Mouse (Mus musculus) splenic B cell, adult 2 months (primary cell): Measurements from ENCODE around the gene Adamtsl5.

Source experiments
- DNase-seq: peaks from one replicate; pipeline ENCODE4 v3.0.0-alpha.2; 2011; ENCODE audit warnings: low read depth, low spot score
- H3K27me3 ChIP-seq: 2 replicates; pipeline ENCODE4 v1.6.1; 2012; ENCODE audit warnings: mild to moderate bottlenecking, low read length, moderate library complexity, mixed read lengths; ENCODE audit not compliant: control insufficient read depth, poor library complexity, insufficient read depth, severe bottlenecking
- H3K36me3 ChIP-seq: 2 replicates; pipeline ENCODE4 v1.6.1; 2012; ENCODE audit warnings: mild to moderate bottlenecking, low read length, moderate library complexity, mixed read lengths; ENCODE audit not compliant: control insufficient read depth, poor library complexity, insufficient read depth, severe bottlenecking

The Adamtsl5 gene

DNA sequence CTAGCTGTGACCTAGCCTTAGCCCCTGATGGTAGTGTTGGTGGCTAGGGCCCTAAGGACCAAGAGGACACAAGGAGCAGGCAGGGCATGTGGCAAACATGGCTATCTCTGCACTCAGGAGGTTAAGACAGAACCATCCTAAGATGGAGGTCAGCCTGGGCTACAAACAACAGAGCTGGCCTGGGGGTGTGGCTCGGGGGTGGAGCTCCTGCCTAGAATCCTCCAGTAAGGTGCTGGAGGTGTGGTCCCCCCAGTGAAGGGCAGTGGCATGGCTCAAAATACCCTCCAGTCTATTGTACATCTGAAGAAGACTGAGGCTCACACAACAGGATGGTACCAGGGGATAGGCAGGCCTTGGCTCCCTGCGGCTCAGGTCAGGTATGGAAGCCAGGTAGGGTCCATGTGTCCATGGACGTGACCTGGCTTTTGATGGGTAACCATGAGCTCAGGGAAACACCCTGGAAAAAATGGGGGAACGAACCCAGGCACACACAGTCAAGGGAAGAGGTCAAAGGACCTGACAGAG lies 36.0 kb upstream of the Adamtsl5 start:
- no peaks in the 10 kb centered on the region for H3K27me3 ChIP-seq
- DNase-seq: no peak
- H3K36me3 ChIP-seq: peaks cover 5% of the 10 kb centered on the region; the same call in 1 of the 2 replicates

GRCm38 (mm10) chr10:80383431-80383830 lies 35.2 kb upstream of the Adamtsl5 start:
- no peaks in the 10 kb centered on the region for H3K27me3 ChIP-seq
- H3K36me3 ChIP-seq: peaks cover 5% of the 10 kb centered on the region; the same call in 1 of the 2 replicates
- DNase-seq: no peak

- no peak for DNase-seq
- Histone ChIP-seq H3K27me3 (no peaks in the 10 kb centered on the region), H3K36me3 (peaks cover 5% of the 10 kb centered on the region; the same call in 1 of the 2 replicates)
These were observed 34.6 kb upstream of the Adamtsl5 start for GRCm38 (mm10) chr10:80382641-80383365.

GRCm38 (mm10) chr10:80377716-80378115 lies 29.5 kb upstream of the Adamtsl5 start:
- no peaks in the 10 kb centered on the region for H3K27me3 ChIP-seq
- DNase-seq: peak; percentile 56
- H3K36me3 ChIP-seq: peaks cover 5% of the 10 kb centered on the region; the same call in 1 of the 2 replicates

DNA sequence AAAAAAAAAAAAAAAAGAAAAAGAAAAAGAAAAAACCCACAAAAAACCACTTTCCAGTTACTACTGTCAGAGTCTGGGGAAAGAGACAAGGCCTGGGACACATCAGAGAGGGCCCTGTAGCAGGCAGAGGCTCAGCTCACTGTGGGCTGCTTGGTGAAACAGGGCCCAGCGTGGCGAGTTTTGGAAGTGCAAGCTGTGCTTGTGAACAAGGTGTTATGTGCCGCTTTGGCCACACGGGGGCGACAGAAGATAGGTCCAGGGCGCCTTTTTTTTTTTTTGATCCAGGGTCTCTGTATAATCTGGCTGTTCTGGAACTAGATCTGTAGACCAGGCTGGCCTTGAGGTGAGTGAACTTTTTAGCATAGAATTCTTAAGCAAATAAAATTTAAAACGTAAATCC lies 27.9 kb upstream of the Adamtsl5 start:
- Histone ChIP-seq H3K27me3 (no peaks in the 10 kb centered on the region), H3K36me3 (no peaks in the 10 kb centered on the region)
- peak; percentile 96 for DNase-seq

DNA sequence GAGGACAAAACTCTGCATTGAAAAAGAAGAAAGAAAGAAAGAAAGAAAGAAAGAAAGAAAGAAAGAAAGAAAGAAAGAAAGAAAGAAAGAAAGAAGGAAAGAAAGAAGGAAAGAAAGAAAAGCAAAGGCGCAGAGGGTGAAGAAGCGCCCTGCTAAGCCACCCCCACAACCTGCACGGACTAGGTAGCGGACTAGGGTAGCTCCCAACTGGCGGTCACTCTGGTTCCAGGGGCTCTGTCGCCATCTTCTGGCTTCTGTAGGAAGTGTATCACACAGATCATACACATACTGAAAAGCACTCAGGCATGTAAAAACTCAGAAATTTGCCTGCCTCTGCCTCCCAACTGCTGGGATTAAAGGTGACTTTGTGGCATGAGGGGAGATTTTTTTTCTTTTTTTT lies 25.9 kb upstream of the Adamtsl5 start:
- no peaks in the 10 kb centered on the region for H3K36me3 ChIP-seq
- peak; percentile 73 for DNase-seq
- no peaks in the 10 kb centered on the region for H3K27me3 ChIP-seq

GRCm38 (mm10) chr10:80372706-80373105 lies 24.5 kb upstream of the Adamtsl5 start:
- DNase-seq: no peak
- no peaks in the 10 kb centered on the region for H3K36me3 ChIP-seq
- no peaks in the 10 kb centered on the region for H3K27me3 ChIP-seq

DNA sequence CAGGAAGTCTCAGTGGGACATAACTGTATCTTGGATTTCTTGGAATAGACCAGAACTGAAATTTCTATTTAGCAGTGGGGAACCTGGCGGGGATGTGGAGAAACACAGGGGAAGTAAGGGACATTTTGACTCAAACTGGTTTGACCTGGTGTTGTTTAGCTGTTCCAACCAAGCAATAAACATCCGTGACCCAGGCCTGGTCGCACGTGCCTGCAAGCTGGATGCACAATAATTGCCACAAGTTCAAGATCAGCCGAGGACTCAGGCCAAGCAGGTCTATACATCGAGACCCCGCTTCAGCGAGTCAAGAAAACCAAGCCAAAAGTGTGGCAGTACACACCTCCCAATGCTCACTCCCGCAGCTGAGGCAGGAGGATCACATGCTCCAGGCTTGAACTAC lies 23.8 kb upstream of the Adamtsl5 start:
- no peaks in the 10 kb centered on the region for H3K36me3 ChIP-seq

GRCm38 (mm10) chr10:80371411-80371966 lies 23.3 kb upstream of the Adamtsl5 start:
- H3K36me3 ChIP-seq: no peaks in the 10 kb centered on the region
- no peaks in the 10 kb centered on the region for H3K27me3 ChIP-seq
- peak; percentile 90 for DNase-seq

More for the DNA sequence above, 23.8 kb upstream of the Adamtsl5 start:
- no peaks in the 10 kb centered on the region for H3K27me3 ChIP-seq
- DNase-seq: no peak

- DNase-seq: peak; percentile 60
These were observed 22.0 kb upstream of the Adamtsl5 start for GRCm38 (mm10) chr10:80369995-80370747.

GRCm38 (mm10) chr10:80368392-80368791 lies 20.2 kb upstream of the Adamtsl5 start:
- no peak for DNase-seq
- H3K36me3 ChIP-seq: no peaks in the 10 kb centered on the region

More at GRCm38 (mm10) chr10:80369995-80370747, 22.0 kb upstream of the Adamtsl5 start:
- H3K27me3 ChIP-seq: no peaks in the 10 kb centered on the region
- no peaks in the 10 kb centered on the region for H3K36me3 ChIP-seq

DNA sequence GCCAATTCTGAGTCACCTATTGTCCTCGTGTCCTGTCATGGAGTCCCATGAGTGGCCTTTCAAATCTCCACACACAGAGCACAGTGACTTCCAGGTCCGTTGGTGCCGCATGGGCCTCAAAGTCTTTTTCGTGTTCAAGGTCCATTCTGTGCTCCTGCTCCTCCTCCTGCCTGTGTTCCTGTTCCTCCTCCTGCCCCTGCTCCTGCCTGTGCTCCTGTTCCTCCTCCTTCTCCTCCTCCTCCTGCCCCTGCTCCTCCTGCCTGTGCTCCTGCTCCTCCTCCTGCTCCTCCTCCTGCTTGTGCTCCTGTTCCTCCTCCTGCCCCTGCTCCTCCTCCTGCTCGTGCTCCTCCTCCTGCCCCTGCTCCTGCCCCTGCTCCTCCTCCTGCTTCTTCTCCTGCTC lies 19.7 kb upstream of the Adamtsl5 start:
- peak; percentile 31 for DNase-seq
- no peaks in the 10 kb centered on the region for H3K27me3 ChIP-seq
- H3K36me3 ChIP-seq: no peaks in the 10 kb centered on the region

More at GRCm38 (mm10) chr10:80368392-80368791, 20.2 kb upstream of the Adamtsl5 start:
- no peaks in the 10 kb centered on the region for H3K27me3 ChIP-seq

DNA sequence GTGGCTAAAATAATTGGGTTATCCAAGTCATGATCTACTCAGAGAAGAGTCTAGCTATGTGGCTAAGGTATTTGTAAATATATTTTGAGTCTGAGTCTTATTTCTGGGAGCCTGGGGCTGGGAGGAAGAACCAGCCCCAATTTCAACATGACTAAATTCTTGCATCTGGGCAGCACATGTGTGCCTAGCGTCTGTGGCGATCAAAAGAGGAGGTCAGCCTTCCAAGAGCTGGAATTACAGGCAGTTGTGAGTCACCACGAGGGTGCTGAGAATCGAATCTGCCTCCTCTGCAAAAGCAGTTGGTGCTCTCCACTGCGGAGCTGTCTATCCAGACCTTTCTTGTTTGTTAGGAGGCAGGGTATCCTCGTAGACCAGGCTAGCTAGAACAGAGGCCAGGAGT lies 17.5 kb upstream of the Adamtsl5 start:
- no peak for DNase-seq
- Histone ChIP-seq H3K36me3 (no peaks in the 10 kb centered on the region), H3K27me3 (no peaks in the 10 kb centered on the region)

DNA sequence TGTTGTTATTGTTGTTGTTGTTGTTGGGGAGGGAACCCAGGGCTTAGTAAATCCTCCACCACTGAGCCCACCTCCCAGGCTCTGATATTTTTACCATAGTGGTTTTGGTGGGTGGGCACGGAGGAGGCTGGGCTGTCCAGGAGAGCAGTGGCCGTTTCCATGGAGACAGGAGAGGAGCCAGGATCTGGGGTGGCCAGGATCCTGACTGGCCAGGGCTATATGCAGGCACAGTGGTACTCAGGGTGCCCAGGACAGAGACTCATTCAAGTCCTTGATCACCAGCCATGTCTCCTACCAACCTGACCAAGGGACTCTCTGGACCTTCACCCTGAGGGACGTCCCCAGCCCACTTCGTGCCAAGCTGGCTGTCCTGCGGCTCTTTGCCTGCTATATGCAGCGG lies 15.5 kb upstream of the Adamtsl5 start:
- no peak for DNase-seq
- no peaks in the 10 kb centered on the region for H3K36me3 ChIP-seq
- H3K27me3 ChIP-seq: no peaks in the 10 kb centered on the region
